Mouse (Mus musculus): ENCODE results near the gene Atp2b1.

GRCm38 (mm10) chr10:98926991-98927390 lies 12.8 kb downstream of the Atp2b1 start:
- TF ChIP-seq CTCF (IDR thresholded peaks at IDR 0.05; ENCODE audit: low read depth, low read length) (no peak), TAL1 (conservative IDR thresholded peaks at IDR 0.05; ENCODE audit: low read depth, low read length) (no peak)
